Mouse (Mus musculus) right cerebral cortex, postnatal 10 days (tissue): ENCODE results near the gene Qtrt2.

ENCODE experiments used
- DNase-seq, 2 experiments: peaks; one replicate each; pipeline ENCODE4 v3.0.0; 2021; ENCODE audit warnings: low spot score in 2 of 2

The Qtrt2 gene

GRCm38 (mm10) chr16:43818404-43818803 is 108.2 kb downstream of the Qtrt2 start:
- DNase-seq: no peak

- no peak for DNase-seq
These were observed 110.3 kb downstream of the Qtrt2 start for GRCm38 (mm10) chr16:43816321-43816720.

GRCm38 (mm10) chr16:43814644-43815043 is 112.0 kb downstream of the Qtrt2 start:
- no peak for DNase-seq
